Mouse (Mus musculus): Measurements from ENCODE around the gene Hist1h4h.
"Not testable (repeated sequence)": the region's sequence is repeated elsewhere in the genome, so short reads cannot be mapped to it uniquely, and the experiment has no call there.

Hist1h4h gene

GRCm38 (mm10) chr13:23535137-23536075 lies 4.6 kb downstream of the Hist1h4h start, which contains the start of gene Hist1h3g:
Hist1h3g (plus strand) TSS chr13:23535422.
- peak; percentile 98 for DNase-seq

GRCm38 (mm10) chr13:23536076-23536822 lies 5.4 kb downstream of the Hist1h4h start:
- no peak for DNase-seq

GRCm38 (mm10) chr13:23537006-23537710 lies 6.3 kb downstream of the Hist1h4h start:
- no peak for DNase-seq

- no peak for DNase-seq
These were observed 7.4 kb downstream of the Hist1h4h start for GRCm38 (mm10) chr13:23538249-23538648.

GRCm38 (mm10) chr13:23539821-23540220 lies 9.0 kb downstream of the Hist1h4h start:
- not testable (repeated sequence) for DNase-seq

GRCm38 (mm10) chr13:23541497-23541896 lies 10.6 kb downstream of the Hist1h4h start:
- DNase-seq: no peak

GRCm38 (mm10) chr13:23542225-23542980 lies 11.6 kb downstream of the Hist1h4h start:
- DNase-seq: not testable (repeated sequence)

- peak; percentile 93 for DNase-seq
These were observed 12.3 kb downstream of the Hist1h4h start, which contains the start of gene Hist1h2bh for GRCm38 (mm10) chr13:23542999-23543607. Hist1h2bh (minus strand) TSS chr13:23543392.

- DNase-seq: peak; percentile 98
These were observed 13.3 kb downstream of the Hist1h4h start, which contains the start of gene Hist1h3f for GRCm38 (mm10) chr13:23543965-23544786. Hist1h3f (plus strand) TSS chr13:23544052.

- not testable (repeated sequence) for DNase-seq
These were observed 13.9 kb downstream of the Hist1h4h start for GRCm38 (mm10) chr13:23544787-23545120.

GRCm38 (mm10) chr13:23546694-23547093 lies 15.8 kb downstream of the Hist1h4h start:
- DNase-seq: no peak

GRCm38 (mm10) chr13:23550761-23551145 lies 19.9 kb downstream of the Hist1h4h start:
- DNase-seq: no peak

GRCm38 (mm10) chr13:23551146-23551834 lies 20.4 kb downstream of the Hist1h4h start, which contains the start of gene Hist1h4f:
Hist1h4f (minus strand) TSS chr13:23551648.
- peak; percentile 98 for DNase-seq

GRCm38 (mm10) chr13:23551931-23552914 lies 21.4 kb downstream of the Hist1h4h start:
- DNase-seq: no peak

GRCm38 (mm10) chr13:23552962-23553361 lies 22.1 kb downstream of the Hist1h4h start, which contains the start of gene Hist1h1d:
Hist1h1d (plus strand) TSS chr13:23553262.
- DNase-seq: no peak

GRCm38 (mm10) chr13:23554393-23554792 lies 23.5 kb downstream of the Hist1h4h start:
- no peak for DNase-seq

GRCm38 (mm10) chr13:23554925-23555838 lies 24.3 kb downstream of the Hist1h4h start:
- peak; percentile 90 for DNase-seq
